Mouse (Mus musculus): Measurements from ENCODE around the gene Nrf1. TPM values are rescaled to one million over a fixed set of nuclear protein-coding genes. Genes with fewer than 3 reads are reported as not detected.

Nrf1 gene
- polyA plus RNA-seq, 1 experiment from 2014 or later, result 77.3 TPM

DNA sequence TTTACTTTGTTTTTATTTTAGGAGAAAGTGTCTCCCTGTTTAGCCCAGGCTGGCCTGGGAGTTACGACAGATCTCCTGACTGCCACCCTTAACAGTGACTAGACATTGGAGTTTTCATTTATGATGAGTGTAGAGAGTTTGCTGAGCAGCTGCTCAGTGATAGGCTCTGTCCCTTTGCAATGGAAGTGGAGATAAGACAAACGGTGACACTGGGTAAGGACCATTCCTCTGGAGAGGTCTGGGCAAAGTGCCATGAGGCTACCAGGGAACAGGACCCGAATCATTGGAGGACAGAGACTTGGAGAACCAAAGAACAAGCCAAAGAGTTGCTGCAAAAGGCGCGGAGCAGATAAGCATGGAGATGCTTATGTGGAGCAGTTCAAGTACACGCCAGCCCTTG is 100.0 kb downstream of the Nrf1 start:
- H3K4me1 ChIP-seq (ENCODE audit: control insufficient read depth, insufficient read depth, low read length), result peaks cover 6% of the 10 kb centered on the region; the same call in 1 of the 2 replicates
- DNase-seq (ENCODE audit: low spot score, missing footprints) (no peak), ATAC-seq (ENCODE audit: low FRiP score) (no peak)
- H3K9me3 ChIP-seq (ENCODE audit: control insufficient read depth, low read length), result no peaks in the 10 kb centered on the region
- H3K9ac ChIP-seq (ENCODE audit: low read length), result no peak overlapping the region
- no peak overlapping the region for H3K4me2 ChIP-seq
- H3K4me3 ChIP-seq (ENCODE audit: low read depth, low read length), result no peak overlapping the region
- H3K27me3 ChIP-seq (ENCODE audit: control insufficient read depth, insufficient read depth, low read length), result no peaks in the 10 kb centered on the region
- H3K36me3 ChIP-seq (ENCODE audit: control insufficient read depth, insufficient read depth, low read length), result peaks cover 10% of the 10 kb centered on the region
- no peak overlapping the region for H3K27ac ChIP-seq (ENCODE audit: low read depth, low read length)
- WGBS, result 91% methylated on average over 6 of the region's 6 CpGs

DNA sequence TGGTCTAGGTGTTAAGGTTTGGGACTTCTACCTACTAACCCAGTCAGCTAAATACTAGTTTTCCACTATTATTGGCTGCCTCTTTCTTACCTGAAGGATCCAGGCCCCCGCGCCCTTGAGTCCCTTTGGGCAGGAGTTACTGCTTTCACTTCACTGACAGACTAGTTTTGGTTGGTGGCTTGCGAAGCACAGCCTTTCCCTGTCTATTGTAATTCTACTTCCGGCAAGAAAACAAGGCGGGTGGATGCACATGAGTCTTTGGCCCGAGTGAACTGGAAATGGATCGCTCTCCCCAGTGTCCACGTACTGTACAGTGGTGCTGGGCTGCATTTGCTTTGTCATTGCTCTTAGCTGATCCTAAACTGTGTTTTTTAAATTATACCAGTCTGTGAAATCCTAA is 102.7 kb downstream of the Nrf1 start:
- DNase-seq (ENCODE audit: low spot score, missing footprints) (no peak), ATAC-seq (ENCODE audit: low FRiP score) (no peak)
- Histone ChIP-seq H3K27ac (ENCODE audit: low read depth, low read length) (no peak overlapping the region), H3K4me1 (ENCODE audit: control insufficient read depth, insufficient read depth, low read length) (peaks cover 6% of the 10 kb centered on the region; the same call in 1 of the 2 replicates), H3K36me3 (ENCODE audit: control insufficient read depth, insufficient read depth, low read length) (peaks cover 6% of the 10 kb centered on the region; the same call in 1 of the 2 replicates), H3K4me3 (ENCODE audit: low read depth, low read length) (no peak overlapping the region), H3K9ac (ENCODE audit: low read length) (no peak overlapping the region), H3K4me2 (no peak overlapping the region), H3K27me3 (ENCODE audit: control insufficient read depth, insufficient read depth, low read length) (no peaks in the 10 kb centered on the region), H3K9me3 (ENCODE audit: control insufficient read depth, low read length) (no peaks in the 10 kb centered on the region)
- whole genome bisulfite sequencing, result 88% methylated on average over 8 of the region's 8 CpGs

DNA sequence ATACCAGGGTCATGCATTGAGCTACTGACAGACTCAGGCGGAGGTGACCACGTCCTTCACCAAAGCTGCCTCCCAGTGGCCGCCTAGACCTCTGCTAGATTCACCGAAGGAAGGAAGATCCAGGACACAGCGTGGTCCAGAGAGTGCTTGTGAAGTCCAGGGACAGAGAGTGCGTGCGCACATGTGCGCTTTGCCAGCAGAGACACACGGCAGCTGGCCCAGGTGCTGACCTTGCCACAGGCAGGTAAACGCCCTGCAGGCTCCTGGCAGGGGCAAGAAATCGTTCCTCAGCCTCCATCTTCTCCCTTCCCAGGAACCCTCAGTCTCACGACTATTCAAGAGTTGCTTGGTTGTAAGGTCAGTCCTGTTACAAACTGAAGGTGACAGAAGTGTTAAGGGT is 104.4 kb downstream of the Nrf1 start:
- no peak for ATAC-seq (ENCODE audit: low FRiP score)
- Histone ChIP-seq H3K36me3 (ENCODE audit: control insufficient read depth, insufficient read depth, low read length) (peaks cover 6% of the 10 kb centered on the region; the same call in 1 of the 2 replicates), H3K9ac (ENCODE audit: low read length) (no peak overlapping the region), H3K27ac (ENCODE audit: low read depth, low read length) (no peak overlapping the region), H3K4me1 (ENCODE audit: control insufficient read depth, insufficient read depth, low read length) (peaks cover 6% of the 10 kb centered on the region; the same call in 1 of the 2 replicates), H3K9me3 (ENCODE audit: control insufficient read depth, low read length) (no peaks in the 10 kb centered on the region), H3K4me3 (ENCODE audit: low read depth, low read length) (no peak overlapping the region), H3K27me3 (ENCODE audit: control insufficient read depth, insufficient read depth, low read length) (no peaks in the 10 kb centered on the region), H3K4me2 (no peak overlapping the region)
- WGBS, result 91% methylated on average over 12 of the region's 12 CpGs
- DNase-seq (ENCODE audit: low spot score, missing footprints), result no peak

DNA sequence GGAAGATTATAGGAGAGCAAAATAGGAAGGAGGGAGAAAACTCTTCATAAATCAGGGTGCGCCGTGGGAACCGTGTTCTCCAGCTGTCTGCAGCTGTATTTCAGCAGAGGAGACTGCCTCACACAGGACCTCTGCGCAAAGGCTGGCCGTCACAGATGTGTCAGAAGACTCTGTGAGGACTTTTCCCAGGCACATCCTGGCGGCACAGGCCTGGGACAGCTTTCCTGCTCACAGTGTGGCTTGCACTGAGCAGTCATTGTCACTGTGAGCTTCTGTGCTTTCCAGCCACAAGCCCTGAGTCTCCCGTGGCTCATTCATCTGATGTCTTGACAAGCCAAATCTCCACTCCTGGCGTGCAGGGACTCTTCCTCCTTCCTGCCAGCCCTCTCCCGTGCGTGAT is 104.9 kb downstream of the Nrf1 start:
- Histone ChIP-seq H3K36me3 (ENCODE audit: control insufficient read depth, insufficient read depth, low read length) (peaks cover 6% of the 10 kb centered on the region; the same call in 1 of the 2 replicates), H3K9ac (ENCODE audit: low read length) (no peak overlapping the region), H3K4me2 (no peak overlapping the region), H3K4me3 (ENCODE audit: low read depth, low read length) (no peak overlapping the region), H3K9me3 (ENCODE audit: control insufficient read depth, low read length) (no peaks in the 10 kb centered on the region), H3K4me1 (ENCODE audit: control insufficient read depth, insufficient read depth, low read length) (peaks cover 6% of the 10 kb centered on the region; the same call in 1 of the 2 replicates), H3K27me3 (ENCODE audit: control insufficient read depth, insufficient read depth, low read length) (no peaks in the 10 kb centered on the region), H3K27ac (ENCODE audit: low read depth, low read length) (no peak overlapping the region)
- DNase-seq (ENCODE audit: low spot score, missing footprints) (no peak), ATAC-seq (ENCODE audit: low FRiP score) (no peak)
- 62% methylated on average over 10 of the region's 10 CpGs for WGBS

DNA sequence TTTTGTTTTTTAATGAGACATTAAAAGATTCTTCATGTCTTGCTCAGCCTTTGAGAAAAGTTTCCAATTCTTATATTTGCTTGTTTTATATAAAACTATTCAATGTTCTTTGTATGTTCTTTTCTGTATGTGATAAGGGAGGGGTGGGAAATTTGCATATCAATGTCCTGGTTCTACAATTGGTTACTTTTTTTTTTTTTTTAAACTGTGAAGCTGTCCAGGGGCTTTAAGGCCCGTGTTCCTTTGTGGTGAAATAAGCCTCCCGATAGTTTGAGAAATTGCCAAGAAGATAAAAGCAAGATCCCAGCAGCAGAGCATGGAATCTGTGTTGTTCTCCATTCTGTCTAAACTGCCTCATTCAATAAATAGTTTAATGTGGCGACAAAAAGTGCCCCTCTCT is 105.3 kb downstream of the Nrf1 start:
- Histone ChIP-seq H3K36me3 (ENCODE audit: control insufficient read depth, insufficient read depth, low read length) (peaks cover 6% of the 10 kb centered on the region; the same call in 1 of the 2 replicates), H3K4me3 (ENCODE audit: low read depth, low read length) (no peak overlapping the region), H3K4me1 (ENCODE audit: control insufficient read depth, insufficient read depth, low read length) (peaks cover 6% of the 10 kb centered on the region; the same call in 1 of the 2 replicates), H3K9ac (ENCODE audit: low read length) (no peak overlapping the region), H3K4me2 (no peak overlapping the region), H3K9me3 (ENCODE audit: control insufficient read depth, low read length) (no peaks in the 10 kb centered on the region), H3K27ac (ENCODE audit: low read depth, low read length) (no peak overlapping the region), H3K27me3 (ENCODE audit: control insufficient read depth, insufficient read depth, low read length) (no peaks in the 10 kb centered on the region)
- no peak for ATAC-seq (ENCODE audit: low FRiP score)
- DNase-seq (ENCODE audit: low spot score, missing footprints), result no peak
- WGBS, result 49% methylated on average over 3 of the region's 3 CpGs

DNA sequence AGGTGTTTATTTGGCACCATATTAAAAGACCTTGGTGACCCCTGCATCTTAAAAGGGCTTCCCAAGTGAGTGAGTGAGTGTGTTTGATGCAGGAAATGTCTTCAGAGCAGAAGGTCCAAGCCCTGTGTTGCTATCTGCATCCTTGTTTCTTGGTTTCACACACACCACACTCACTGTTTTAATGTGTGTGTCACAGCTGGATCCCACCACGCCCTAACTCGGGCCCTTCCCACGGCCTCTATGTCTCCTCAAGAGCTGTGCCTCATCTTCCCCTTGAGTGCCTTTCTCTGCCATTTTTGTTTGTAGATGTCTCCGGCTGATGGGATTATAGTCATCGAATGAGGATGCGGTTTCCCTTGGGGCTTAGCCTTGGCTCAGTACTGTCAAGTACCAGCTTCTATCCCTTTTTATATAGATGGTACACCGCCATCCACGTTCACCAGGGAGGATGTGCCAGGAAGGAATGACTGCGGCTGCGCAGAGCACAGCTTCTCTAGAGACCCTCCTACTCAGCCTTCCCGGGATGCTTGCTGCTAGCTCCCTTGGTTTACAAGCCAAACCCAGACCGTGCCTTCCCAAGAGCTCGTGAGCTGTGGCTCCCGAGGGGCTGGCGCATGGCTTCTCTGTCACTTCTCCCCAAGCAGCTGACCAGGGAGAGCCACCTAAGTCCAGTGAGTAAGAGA is 106.1 kb downstream of the Nrf1 start:
- peaks cover 6% of the 10 kb centered on the region; the same call in 1 of the 2 replicates for H3K4me1 ChIP-seq (ENCODE audit: control insufficient read depth, insufficient read depth, low read length)
- H3K36me3 ChIP-seq (ENCODE audit: control insufficient read depth, insufficient read depth, low read length), result peaks cover 6% of the 10 kb centered on the region; the same call in 1 of the 2 replicates
- no peak overlapping the region for H3K27ac ChIP-seq (ENCODE audit: low read depth, low read length)
- ATAC-seq (ENCODE audit: low FRiP score) (no peak), DNase-seq (ENCODE audit: low spot score, missing footprints) (no peak)
- H3K4me2 ChIP-seq, result no peak overlapping the region
- H3K9ac ChIP-seq (ENCODE audit: low read length), result no peak overlapping the region
- no peak overlapping the region for H3K4me3 ChIP-seq (ENCODE audit: low read depth, low read length)
- WGBS, result 91% methylated on average over 15 of the region's 15 CpGs
- no peaks in the 10 kb centered on the region for H3K27me3 ChIP-seq (ENCODE audit: control insufficient read depth, insufficient read depth, low read length)
- H3K9me3 ChIP-seq (ENCODE audit: control insufficient read depth, low read length), result no peaks in the 10 kb centered on the region

DNA sequence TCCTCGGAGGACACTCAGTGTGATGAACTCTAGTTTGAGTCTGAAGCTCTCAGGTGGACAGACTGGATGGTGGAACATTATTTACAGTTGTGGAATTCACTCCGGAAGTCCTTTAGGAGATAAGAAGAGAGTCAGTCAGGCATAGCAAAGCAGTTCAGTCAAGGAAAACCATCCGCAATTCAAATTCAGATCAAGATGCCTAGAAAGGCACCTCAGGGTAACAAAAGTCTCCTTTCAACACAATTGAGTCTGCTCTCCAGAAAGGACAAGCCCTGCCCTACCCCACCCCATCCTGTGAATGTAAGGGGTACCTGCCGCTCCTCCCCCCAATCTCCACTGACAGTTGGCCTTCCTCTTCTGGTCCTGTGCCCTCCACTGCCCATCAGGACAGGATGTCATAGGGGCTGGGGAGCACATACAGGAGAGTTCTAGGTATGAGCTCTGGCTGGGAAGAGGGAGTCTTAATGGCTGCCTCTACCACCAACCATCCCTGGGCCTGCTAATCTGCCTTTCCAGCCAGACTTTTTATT is 111.8 kb downstream of the Nrf1 start:
- no peaks in the 10 kb centered on the region for H3K36me3 ChIP-seq (ENCODE audit: control insufficient read depth, insufficient read depth, low read length)
- H3K27me3 ChIP-seq (ENCODE audit: control insufficient read depth, insufficient read depth, low read length), result no peaks in the 10 kb centered on the region
- H3K4me1 ChIP-seq (ENCODE audit: control insufficient read depth, insufficient read depth, low read length), result 0 out of 2 replicates have a peak, but pooled peaks cover 2% of the 10 kb centered on the region
- DNase-seq (ENCODE audit: low spot score, missing footprints) (no peak), ATAC-seq (ENCODE audit: low FRiP score) (no peak)
- 44% methylated on average over 4 of the region's 4 CpGs for WGBS
- no peak overlapping the region for H3K4me2 ChIP-seq
- H3K27ac ChIP-seq (ENCODE audit: low read depth, low read length), result no peak overlapping the region
- H3K9me3 ChIP-seq (ENCODE audit: control insufficient read depth, low read length), result no peaks in the 10 kb centered on the region
- H3K4me3 ChIP-seq (ENCODE audit: low read depth, low read length), result no peak overlapping the region
- H3K9ac ChIP-seq (ENCODE audit: low read length), result no peak overlapping the region

DNA sequence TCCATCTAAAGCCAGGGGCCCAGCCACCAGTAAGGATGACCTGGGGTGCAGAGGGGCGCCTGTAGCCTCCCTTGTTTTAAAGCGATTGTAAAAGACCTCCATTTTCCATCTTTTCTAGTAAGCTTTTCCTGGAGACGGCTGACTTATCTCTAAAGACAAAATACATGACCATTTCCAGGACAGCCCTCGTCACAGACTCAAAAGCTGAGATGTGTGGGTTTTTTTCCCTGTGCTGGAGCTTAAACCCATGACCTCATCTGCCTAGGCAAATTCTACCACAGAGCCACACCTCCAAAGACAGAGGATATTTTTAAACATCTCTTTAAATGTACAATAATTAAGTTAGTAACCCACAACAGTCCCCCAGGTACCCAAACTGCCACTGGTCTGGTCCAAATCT is 112.6 kb downstream of the Nrf1 start:
- no peak overlapping the region for H3K4me3 ChIP-seq (ENCODE audit: low read depth, low read length)
- no peak overlapping the region for H3K9ac ChIP-seq (ENCODE audit: low read length)
- ATAC-seq (ENCODE audit: low FRiP score), result no peak
- no peaks in the 10 kb centered on the region for H3K27me3 ChIP-seq (ENCODE audit: control insufficient read depth, insufficient read depth, low read length)
- H3K36me3 ChIP-seq (ENCODE audit: control insufficient read depth, insufficient read depth, low read length), result no peaks in the 10 kb centered on the region
- H3K4me2 ChIP-seq, result no peak overlapping the region
- WGBS, result 78% methylated on average over 4 of the region's 4 CpGs
- no peak overlapping the region for H3K27ac ChIP-seq (ENCODE audit: low read depth, low read length)
- H3K4me1 ChIP-seq (ENCODE audit: control insufficient read depth, insufficient read depth, low read length), result 0 out of 2 replicates have a peak, but pooled peaks cover 2% of the 10 kb centered on the region
- H3K9me3 ChIP-seq (ENCODE audit: control insufficient read depth, low read length), result no peaks in the 10 kb centered on the region
- no peak for DNase-seq (ENCODE audit: low spot score, missing footprints)

DNA sequence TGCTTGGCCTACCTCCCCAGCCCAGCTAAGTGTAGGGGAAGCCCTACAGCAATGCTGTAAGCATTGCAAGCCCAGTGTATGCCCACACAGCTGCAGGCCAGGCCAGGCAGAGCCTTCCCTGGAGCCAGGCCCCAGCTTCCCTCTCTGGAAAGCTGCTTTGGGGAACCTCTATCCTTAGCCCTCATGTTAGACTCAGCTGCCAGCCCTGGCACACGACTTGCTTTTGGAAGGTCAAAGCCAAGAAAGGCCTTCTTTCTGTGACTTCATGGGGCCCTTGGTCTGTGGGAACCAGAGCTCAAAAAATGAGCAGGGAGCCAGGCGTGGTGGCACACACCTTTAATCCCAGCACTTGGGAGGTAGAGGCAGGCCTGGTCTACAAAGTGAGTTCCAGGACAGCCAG is 113.8 kb downstream of the Nrf1 start:
- Histone ChIP-seq H3K36me3 (ENCODE audit: control insufficient read depth, insufficient read depth, low read length) (no peaks in the 10 kb centered on the region), H3K4me1 (ENCODE audit: control insufficient read depth, insufficient read depth, low read length) (0 out of 2 replicates have a peak, but pooled peaks cover 2% of the 10 kb centered on the region), H3K27ac (ENCODE audit: low read depth, low read length) (no peak overlapping the region), H3K27me3 (ENCODE audit: control insufficient read depth, insufficient read depth, low read length) (no peaks in the 10 kb centered on the region), H3K4me3 (ENCODE audit: low read depth, low read length) (no peak overlapping the region), H3K9ac (ENCODE audit: low read length) (no peak overlapping the region), H3K9me3 (ENCODE audit: control insufficient read depth, low read length) (no peaks in the 10 kb centered on the region), H3K4me2 (no peak overlapping the region)
- ATAC-seq (ENCODE audit: low FRiP score) (no peak), DNase-seq (ENCODE audit: low spot score, missing footprints) (no peak)
- whole genome bisulfite sequencing, result 68% methylated on average over 2 of the region's 2 CpGs
